Mouse (Mus musculus) adrenal gland, postnatal 36 days (tissue): ENCODE data around the gene Dpy19l1. TPM values are rescaled to one million over a fixed set of nuclear protein-coding genes. Genes with fewer than 3 reads are reported as not detected.

Experiments used
- total RNA-seq, 2 experiments: library from RNA; stranded (reverse); gene quantifications; 2 replicates each; pipeline ENCODE4 v1.2.3; 2021

Gene Dpy19l1
- total RNA-seq, 2 experiments from 2014 or later = 28.7 to 66.5 TPM

Other genes starting within 250 kb of the Dpy19l1 start
- gene Cypt4, start 122.1 kb upstream of the Dpy19l1 start, total RNA-seq = not detected
- under 1 TPM in 1 of 2 experiments, not detected in 1; 0.13 TPM for gene Dpy19l2, start 193.2 kb upstream of the Dpy19l1 start, total RNA-seq